Mouse (Mus musculus): ENCODE data around the gene Rpl26. TPM values are rescaled to one million over a fixed set of nuclear protein-coding genes. Genes with fewer than 3 reads are reported as not detected.

Rpl26 gene
- polyA plus RNA-seq, 1 experiment from 2014 or later: 795 TPM

- Histone ChIP-seq H3K27me3 (ENCODE audit: control insufficient read depth, insufficient read depth, low read length) (peaks cover 32% of the 10 kb centered on the region), H3K36me3 (ENCODE audit: control insufficient read depth, insufficient read depth, low read length) (no peaks in the 10 kb centered on the region), H3K27ac (ENCODE audit: low read depth, low read length) (no peak overlapping the region), H3K9me3 (replicated peaks; ENCODE audit: control insufficient read depth, low read length) (no peaks in the 10 kb centered on the region), H3K4me2 (peak overlapping the region; percentile 83), H3K4me3 (ENCODE audit: low read depth, low read length) (peak overlapping the region; percentile 47), H3K9ac (ENCODE audit: low read depth, low read length) (0 out of 2 replicates have a peak overlapping the region, but pooled peaks have one; percentile 5), H3K4me1 (ENCODE audit: control insufficient read depth, insufficient read depth, low read length) (peaks cover 15% of the 10 kb centered on the region)
- no peak for ATAC-seq (replicated peaks; ENCODE audit: insufficient number of reproducible peaks, low FRiP score, low TSS enrichment)
- 7% methylated on average over 13 of the region's 13 CpGs for WGBS (ENCODE audit: insufficient replicate concordance)
Measured at GRCm38 (mm10) chr11:68953903-68954302, 52.5 kb downstream of the Rpl26 start.

DNA sequence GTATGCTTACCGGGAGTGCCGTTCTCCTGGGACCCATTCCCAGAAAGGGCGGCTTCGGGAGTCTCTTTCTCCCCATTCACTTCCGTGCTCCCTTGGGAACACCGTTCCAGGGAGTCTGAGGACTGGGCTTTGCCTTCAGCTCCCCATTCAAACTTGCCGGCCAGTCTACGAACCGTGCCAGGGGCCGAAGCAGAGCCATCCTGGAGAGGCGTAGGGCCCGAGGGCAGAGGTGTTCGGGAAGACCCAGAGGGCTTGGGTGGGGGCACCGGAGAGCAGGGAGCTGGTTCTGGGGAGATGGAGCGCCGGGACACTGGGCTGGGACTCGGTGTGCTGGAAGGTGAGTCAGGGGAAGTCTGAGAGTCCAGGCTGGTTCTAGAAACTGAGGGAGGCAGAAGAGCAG, 53.0 kb downstream of the Rpl26 start:
- WGBS (ENCODE audit: insufficient replicate concordance): 1% methylated on average over 17 of the region's 17 CpGs
- Histone ChIP-seq H3K4me2 (peak overlapping the region; percentile 83), H3K27ac (ENCODE audit: low read depth, low read length) (no peak overlapping the region), H3K27me3 (ENCODE audit: control insufficient read depth, insufficient read depth, low read length) (peaks cover 32% of the 10 kb centered on the region), H3K4me1 (ENCODE audit: control insufficient read depth, insufficient read depth, low read length) (peaks cover 15% of the 10 kb centered on the region), H3K4me3 (ENCODE audit: low read depth, low read length) (peak overlapping the region; percentile 47), H3K9ac (ENCODE audit: low read depth, low read length) (peak overlapping the region; percentile 64; the same call in 1 of the 2 replicates), H3K36me3 (ENCODE audit: control insufficient read depth, insufficient read depth, low read length) (no peaks in the 10 kb centered on the region), H3K9me3 (replicated peaks; ENCODE audit: control insufficient read depth, low read length) (no peaks in the 10 kb centered on the region)
- ATAC-seq (replicated peaks; ENCODE audit: insufficient number of reproducible peaks, low FRiP score, low TSS enrichment): no peak

DNA sequence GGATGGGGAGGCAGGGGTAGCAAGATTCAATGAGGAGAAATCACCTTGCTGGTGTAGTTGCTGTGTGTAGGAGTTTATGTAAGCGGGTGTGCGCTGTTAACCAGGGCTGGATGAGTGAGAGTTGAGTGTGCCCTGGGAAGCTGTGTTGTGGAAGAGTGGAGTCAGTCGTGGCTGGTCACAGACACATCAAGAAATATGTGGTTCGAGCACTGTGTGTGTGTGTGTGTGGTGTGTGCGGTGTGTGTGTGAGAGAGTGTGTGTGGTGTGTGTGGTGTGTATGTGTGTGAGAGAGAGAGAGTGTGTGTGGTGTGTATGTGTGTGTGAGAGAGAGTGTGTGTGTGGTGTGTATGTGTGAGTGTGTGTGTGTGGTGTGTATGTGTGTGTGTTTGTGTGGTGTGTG, 54.1 kb downstream of the Rpl26 start:
- ATAC-seq (replicated peaks; ENCODE audit: insufficient number of reproducible peaks, low FRiP score, low TSS enrichment): no peak
- H3K36me3 ChIP-seq (ENCODE audit: control insufficient read depth, insufficient read depth, low read length): no peaks in the 10 kb centered on the region
- H3K4me1 ChIP-seq (ENCODE audit: control insufficient read depth, insufficient read depth, low read length): peaks cover 15% of the 10 kb centered on the region
- peak overlapping the region; percentile 47 for H3K4me3 ChIP-seq (ENCODE audit: low read depth, low read length)
- 65% methylated on average over 5 of the region's 5 CpGs for WGBS (ENCODE audit: insufficient replicate concordance)
- no peaks in the 10 kb centered on the region for H3K9me3 ChIP-seq (replicated peaks; ENCODE audit: control insufficient read depth, low read length)
- H3K27ac ChIP-seq (ENCODE audit: low read depth, low read length): no peak overlapping the region
- no peak overlapping the region for H3K9ac ChIP-seq (ENCODE audit: low read depth, low read length)
- peak overlapping the region; percentile 83 for H3K4me2 ChIP-seq
- peaks cover 32% of the 10 kb centered on the region for H3K27me3 ChIP-seq (ENCODE audit: control insufficient read depth, insufficient read depth, low read length)

GRCm38 (mm10) chr11:68956107-68956506, 54.7 kb downstream of the Rpl26 start:
- ATAC-seq (replicated peaks; ENCODE audit: insufficient number of reproducible peaks, low FRiP score, low TSS enrichment): no peak
- peak overlapping the region; percentile 58; the same call in 1 of the 2 replicates for H3K9ac ChIP-seq (ENCODE audit: low read depth, low read length)
- H3K27me3 ChIP-seq (ENCODE audit: control insufficient read depth, insufficient read depth, low read length): peaks cover 32% of the 10 kb centered on the region
- H3K4me2 ChIP-seq: peak overlapping the region; percentile 83
- WGBS (ENCODE audit: insufficient replicate concordance): 7% methylated on average over 3 of the region's 3 CpGs
- H3K27ac ChIP-seq (ENCODE audit: low read depth, low read length): peak overlapping the region; percentile 72
- no peaks in the 10 kb centered on the region for H3K9me3 ChIP-seq (replicated peaks; ENCODE audit: control insufficient read depth, low read length)
- no peaks in the 10 kb centered on the region for H3K36me3 ChIP-seq (ENCODE audit: control insufficient read depth, insufficient read depth, low read length)
- peaks cover 15% of the 10 kb centered on the region for H3K4me1 ChIP-seq (ENCODE audit: control insufficient read depth, insufficient read depth, low read length)
- H3K4me3 ChIP-seq (ENCODE audit: low read depth, low read length): peak overlapping the region; percentile 35

Other genes starting within 250 kb of the Rpl26 start
- gene Myh10, start 210.0 kb upstream of the Rpl26 start, polyA plus RNA-seq (2014; fragmentation: Nextera tagmentation; extraction: Ambion mirVana): 150 and 190 TPM in 2 replicates
- gene Ndel1, start 29.7 kb upstream of the Rpl26 start, polyA plus RNA-seq (2014; fragmentation: Nextera tagmentation; extraction: Ambion mirVana): 52.5 and 59.9 TPM in 2 replicates
- 0.11 and 0.18 TPM in 2 replicates for gene Rnf222, start 13.0 kb upstream of the Rpl26 start, polyA plus RNA-seq (2014; fragmentation: Nextera tagmentation; extraction: Ambion mirVana)
- not detected in 2 replicates for gene Odf4, start 25.5 kb downstream of the Rpl26 start, polyA plus RNA-seq (2014; fragmentation: Nextera tagmentation; extraction: Ambion mirVana)
- 9.0 and 12.3 TPM in 2 replicates for gene Arhgef15, start 55.9 kb downstream of the Rpl26 start, polyA plus RNA-seq (2014; fragmentation: Nextera tagmentation; extraction: Ambion mirVana)
- 1.5 and 1.6 TPM in 2 replicates for gene Slc25a35, start 66.5 kb downstream of the Rpl26 start, polyA plus RNA-seq (2014; fragmentation: Nextera tagmentation; extraction: Ambion mirVana)
- gene Rangrf, start 73.6 kb downstream of the Rpl26 start, polyA plus RNA-seq (2014; fragmentation: Nextera tagmentation; extraction: Ambion mirVana): 67.0 and 70.6 TPM in 2 replicates
- 17.3 and 24.0 TPM in 2 replicates for gene Pfas, start 106.9 kb downstream of the Rpl26 start, polyA plus RNA-seq (2014; fragmentation: Nextera tagmentation; extraction: Ambion mirVana)
- 41.3 and 48.3 TPM in 2 replicates for gene Ctc1, start 114.3 kb downstream of the Rpl26 start, polyA plus RNA-seq (2014; fragmentation: Nextera tagmentation; extraction: Ambion mirVana)
- gene Aurkb, start 144.1 kb downstream of the Rpl26 start, polyA plus RNA-seq (2014; fragmentation: Nextera tagmentation; extraction: Ambion mirVana): 89.2 and 89.6 TPM in 2 replicates
- 7.7 and 9.8 TPM in 2 replicates for gene Borcs6, start 158.1 kb downstream of the Rpl26 start, polyA plus RNA-seq (2014; fragmentation: Nextera tagmentation; extraction: Ambion mirVana)
- gene Tmem107, start 169.2 kb downstream of the Rpl26 start, polyA plus RNA-seq (2014; fragmentation: Nextera tagmentation; extraction: Ambion mirVana): 26.4 and 28.2 TPM in 2 replicates
- 89.7 and 94.7 TPM in 2 replicates for gene Vamp2, start 186.9 kb downstream of the Rpl26 start, polyA plus RNA-seq (2014; fragmentation: Nextera tagmentation; extraction: Ambion mirVana)
- gene Per1, start 193.6 kb downstream of the Rpl26 start, polyA plus RNA-seq (2014; fragmentation: Nextera tagmentation; extraction: Ambion mirVana): 6.2 and 6.3 TPM in 2 replicates
- gene Hes7, start 218.8 kb downstream of the Rpl26 start, polyA plus RNA-seq (2014; fragmentation: Nextera tagmentation; extraction: Ambion mirVana): 0.35 and 0.64 TPM in 2 replicates
- 0.32 and 0.49 TPM in 2 replicates for gene 9130213A22Rik, start 221.0 kb downstream of the Rpl26 start, polyA plus RNA-seq (2014; fragmentation: Nextera tagmentation; extraction: Ambion mirVana)
- 0.37 and 0.39 TPM in 2 replicates for gene Aloxe3, start 224.3 kb downstream of the Rpl26 start, polyA plus RNA-seq (2014; fragmentation: Nextera tagmentation; extraction: Ambion mirVana)